Mouse (Mus musculus): ENCODE results near the gene Grb2. TPM values are rescaled to one million over a fixed set of nuclear protein-coding genes. Genes with fewer than 3 reads are reported as not detected.
"Not testable (repeated sequence)": the region's sequence is repeated elsewhere in the genome, so short reads cannot be mapped to it uniquely, and the experiment has no call there.

Gene Grb2
- polyA plus RNA-seq, 1 experiment, result 45.0 TPM

- no peak for TF ChIP-seq FOSL1 (IDR thresholded peaks at IDR 0.05; ENCODE audit: insufficient read depth, low read length, poor library complexity, severe bottlenecking)
- no peak for TF ChIP-seq CTCF (IDR thresholded peaks at IDR 0.05; ENCODE audit: control insufficient read depth, insufficient read depth, insufficient read length)
- TF ChIP-seq MYOG (IDR thresholded peaks at IDR 0.05; ENCODE audit: control insufficient read depth, extremely low read depth, insufficient read length), result no peak
- no peak for TF ChIP-seq MAX (IDR thresholded peaks at IDR 0.05)
- TF ChIP-seq USF1 (IDR thresholded peaks at IDR 0.05; ENCODE audit: low read depth), result no peak
- no peak for TF ChIP-seq CEBPB (IDR thresholded peaks at IDR 0.05; ENCODE audit: low read depth)
- TF ChIP-seq MYOD1 (IDR thresholded peaks at IDR 0.05; ENCODE audit: control insufficient read depth, insufficient read length, low read depth), result no peak
- H3ac ChIP-seq (ENCODE audit: control insufficient read depth, insufficient read length, low read depth), result no peak overlapping the region
- H3K27me3 ChIP-seq (ENCODE audit: control insufficient read depth, insufficient read depth, insufficient read length), result no peaks in the 10 kb centered on the region
- H3K36me3 ChIP-seq (ENCODE audit: control insufficient read depth, insufficient read depth), result peaks cover 45% of the 10 kb centered on the region
- H3K79me2 ChIP-seq (ENCODE audit: control insufficient read depth, insufficient read depth), result peaks cover 3% of the 10 kb centered on the region
- no peaks in the 10 kb centered on the region for H3K79me3 ChIP-seq (ENCODE audit: low read depth)
- no peak overlapping the region for H3K4me3 ChIP-seq (ENCODE audit: insufficient read depth, poor library complexity, severe bottlenecking)
Measured at GRCm38 (mm10) chr11:115651680-115652079, 56.7 kb downstream of the Grb2 start.

GRCm38 (mm10) chr11:115649706-115650105 lies 58.7 kb downstream of the Grb2 start:
- no peak for TF ChIP-seq MAX (IDR thresholded peaks at IDR 0.05)
- no peak for TF ChIP-seq MYOD1 (IDR thresholded peaks at IDR 0.05; ENCODE audit: control insufficient read depth, insufficient read length, low read depth)
- no peak for TF ChIP-seq FOSL1 (IDR thresholded peaks at IDR 0.05; ENCODE audit: insufficient read depth, low read length, poor library complexity, severe bottlenecking)
- no peak for TF ChIP-seq MYOG (IDR thresholded peaks at IDR 0.05; ENCODE audit: control insufficient read depth, extremely low read depth, insufficient read length)
- TF ChIP-seq CEBPB (IDR thresholded peaks at IDR 0.05; ENCODE audit: low read depth), result no peak
- no peak for TF ChIP-seq CTCF (IDR thresholded peaks at IDR 0.05; ENCODE audit: control insufficient read depth, insufficient read depth, insufficient read length)
- TF ChIP-seq USF1 (IDR thresholded peaks at IDR 0.05; ENCODE audit: low read depth), result no peak
- peaks cover 48% of the 10 kb centered on the region for H3K36me3 ChIP-seq (ENCODE audit: control insufficient read depth, insufficient read depth)
- no peak overlapping the region for H3ac ChIP-seq (ENCODE audit: control insufficient read depth, insufficient read length, low read depth)
- H3K79me2 ChIP-seq (ENCODE audit: control insufficient read depth, insufficient read depth), result no peaks in the 10 kb centered on the region
- no peak overlapping the region for H3K4me3 ChIP-seq (ENCODE audit: insufficient read depth, poor library complexity, severe bottlenecking)
- H3K27me3 ChIP-seq (ENCODE audit: control insufficient read depth, insufficient read depth, insufficient read length), result no peaks in the 10 kb centered on the region
- no peaks in the 10 kb centered on the region for H3K79me3 ChIP-seq (ENCODE audit: low read depth)

GRCm38 (mm10) chr11:115647459-115647858 lies 60.9 kb downstream of the Grb2 start:
- Histone ChIP-seq H3K36me3 (ENCODE audit: control insufficient read depth, insufficient read depth) (peaks cover 39% of the 10 kb centered on the region), H3K4me3 (ENCODE audit: insufficient read depth, poor library complexity, severe bottlenecking) (no peak overlapping the region), H3K27me3 (ENCODE audit: control insufficient read depth, insufficient read depth, insufficient read length) (no peaks in the 10 kb centered on the region), H3K79me2 (ENCODE audit: control insufficient read depth, insufficient read depth) (no peaks in the 10 kb centered on the region), H3ac (ENCODE audit: control insufficient read depth, insufficient read length, low read depth) (no peak overlapping the region), H3K79me3 (ENCODE audit: low read depth) (no peaks in the 10 kb centered on the region)
- TF ChIP-seq CEBPB (IDR thresholded peaks at IDR 0.05; ENCODE audit: low read depth), result no peak
- TF ChIP-seq MYOG (IDR thresholded peaks at IDR 0.05; ENCODE audit: control insufficient read depth, extremely low read depth, insufficient read length), result no peak
- no peak for TF ChIP-seq FOSL1 (IDR thresholded peaks at IDR 0.05; ENCODE audit: insufficient read depth, low read length, poor library complexity, severe bottlenecking)
- no peak for TF ChIP-seq USF1 (IDR thresholded peaks at IDR 0.05; ENCODE audit: low read depth)
- no peak for TF ChIP-seq MYOD1 (IDR thresholded peaks at IDR 0.05; ENCODE audit: control insufficient read depth, insufficient read length, low read depth)

GRCm38 (mm10) chr11:115646439-115646838 lies 62.0 kb downstream of the Grb2 start:
- Histone ChIP-seq H3K36me3 (ENCODE audit: control insufficient read depth, insufficient read depth) (peaks cover 39% of the 10 kb centered on the region), H3K79me3 (ENCODE audit: low read depth) (no peaks in the 10 kb centered on the region), H3ac (ENCODE audit: control insufficient read depth, insufficient read length, low read depth) (no peak overlapping the region), H3K79me2 (ENCODE audit: control insufficient read depth, insufficient read depth) (no peaks in the 10 kb centered on the region), H3K4me3 (ENCODE audit: insufficient read depth, poor library complexity, severe bottlenecking) (no peak overlapping the region), H3K27me3 (ENCODE audit: control insufficient read depth, insufficient read depth, insufficient read length) (no peaks in the 10 kb centered on the region)
- TF ChIP-seq CEBPB (IDR thresholded peaks at IDR 0.05; ENCODE audit: low read depth), result no peak
- TF ChIP-seq FOSL1 (IDR thresholded peaks at IDR 0.05; ENCODE audit: insufficient read depth, low read length, poor library complexity, severe bottlenecking), result no peak
- no peak for TF ChIP-seq MAX (IDR thresholded peaks at IDR 0.05)
- no peak for TF ChIP-seq MYOD1 (IDR thresholded peaks at IDR 0.05; ENCODE audit: control insufficient read depth, insufficient read length, low read depth)
- TF ChIP-seq MYOG (IDR thresholded peaks at IDR 0.05; ENCODE audit: control insufficient read depth, extremely low read depth, insufficient read length), result no peak
- TF ChIP-seq USF1 (IDR thresholded peaks at IDR 0.05; ENCODE audit: low read depth), result no peak
- TF ChIP-seq CTCF (IDR thresholded peaks at IDR 0.05; ENCODE audit: control insufficient read depth, insufficient read depth, insufficient read length), result no peak

- H3K79me2 ChIP-seq (ENCODE audit: control insufficient read depth, insufficient read depth); H3K27me3 ChIP-seq (ENCODE audit: control insufficient read depth, insufficient read depth, insufficient read length); H3K4me3 ChIP-seq (ENCODE audit: insufficient read depth, poor library complexity, severe bottlenecking); H3ac ChIP-seq (ENCODE audit: control insufficient read depth, insufficient read length, low read depth); H3K79me3 ChIP-seq (ENCODE audit: low read depth): not testable (repeated sequence)
- H3K36me3 ChIP-seq (ENCODE audit: control insufficient read depth, insufficient read depth), result peaks cover 39% of the 10 kb centered on the region
Measured at GRCm38 (mm10) chr11:115645498-115645897, 62.9 kb downstream of the Grb2 start.

- Histone ChIP-seq H3K36me3 (ENCODE audit: control insufficient read depth, insufficient read depth) (peaks cover 31% of the 10 kb centered on the region), H3ac (ENCODE audit: control insufficient read depth, insufficient read length, low read depth) (no peak overlapping the region), H3K79me2 (ENCODE audit: control insufficient read depth, insufficient read depth) (no peaks in the 10 kb centered on the region), H3K27me3 (ENCODE audit: control insufficient read depth, insufficient read depth, insufficient read length) (no peaks in the 10 kb centered on the region), H3K4me3 (ENCODE audit: insufficient read depth, poor library complexity, severe bottlenecking) (no peak overlapping the region), H3K79me3 (ENCODE audit: low read depth) (no peaks in the 10 kb centered on the region)
- TF ChIP-seq FOSL1 (IDR thresholded peaks at IDR 0.05; ENCODE audit: insufficient read depth, low read length, poor library complexity, severe bottlenecking) (no peak), CEBPB (IDR thresholded peaks at IDR 0.05; ENCODE audit: low read depth) (no peak), MYOG (IDR thresholded peaks at IDR 0.05; ENCODE audit: control insufficient read depth, extremely low read depth, insufficient read length) (no peak), MYOD1 (IDR thresholded peaks at IDR 0.05; ENCODE audit: control insufficient read depth, insufficient read length, low read depth) (no peak), MAX (IDR thresholded peaks at IDR 0.05) (no peak), USF1 (IDR thresholded peaks at IDR 0.05; ENCODE audit: low read depth) (no peak), CTCF (IDR thresholded peaks at IDR 0.05; ENCODE audit: control insufficient read depth, insufficient read depth, insufficient read length) (no peak)
Measured at GRCm38 (mm10) chr11:115644308-115644707, 64.1 kb downstream of the Grb2 start.

All from C2C12 (cell line).